Mouse (Mus musculus) urinary bladder, postnatal 10 days (tissue): ENCODE data around the gene Sgca.

ENCODE experiments used
- DNase-seq: peaks from one replicate; pipeline ENCODE4 v3.0.0; 2022; ENCODE audit warnings: low spot score

Sgca gene

DNA sequence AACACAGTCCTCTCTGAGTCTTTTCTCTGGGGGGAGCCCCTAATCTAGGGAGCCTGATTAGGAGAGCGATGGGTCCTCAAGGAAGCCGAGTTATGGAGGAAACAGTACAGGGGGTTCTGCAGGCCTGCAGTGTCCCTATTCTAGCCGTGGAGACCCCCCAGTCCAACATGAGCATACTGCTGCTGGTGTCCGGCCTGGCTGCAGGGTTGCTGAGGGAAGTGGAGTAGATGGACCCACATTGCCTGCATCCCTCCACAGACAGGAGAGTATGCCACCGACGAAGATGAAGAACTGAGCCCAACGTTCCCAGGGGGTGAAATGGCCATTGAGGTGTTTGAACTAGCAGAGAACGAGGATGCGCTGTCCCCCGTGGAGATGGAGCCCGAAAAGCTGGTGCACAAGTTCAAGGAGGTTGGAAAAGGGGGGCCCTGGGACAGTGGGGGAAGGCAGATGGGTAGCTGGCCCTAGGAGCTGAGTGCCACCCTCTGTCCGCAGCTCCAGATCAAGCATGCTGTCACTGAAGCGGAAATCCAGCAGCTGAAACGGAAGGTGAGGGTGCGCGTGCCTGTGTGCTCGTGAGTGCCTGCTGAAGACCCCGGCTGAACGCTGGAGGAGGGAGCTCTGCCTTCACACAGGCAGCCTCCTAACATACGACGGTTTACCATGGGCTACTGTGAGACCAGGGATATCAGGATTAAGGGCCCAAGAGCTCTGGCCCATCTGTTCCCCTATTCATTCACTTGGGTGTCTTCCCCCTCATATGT is 25.6 kb upstream of the Sgca start:
- DNase-seq = no peak

DNA sequence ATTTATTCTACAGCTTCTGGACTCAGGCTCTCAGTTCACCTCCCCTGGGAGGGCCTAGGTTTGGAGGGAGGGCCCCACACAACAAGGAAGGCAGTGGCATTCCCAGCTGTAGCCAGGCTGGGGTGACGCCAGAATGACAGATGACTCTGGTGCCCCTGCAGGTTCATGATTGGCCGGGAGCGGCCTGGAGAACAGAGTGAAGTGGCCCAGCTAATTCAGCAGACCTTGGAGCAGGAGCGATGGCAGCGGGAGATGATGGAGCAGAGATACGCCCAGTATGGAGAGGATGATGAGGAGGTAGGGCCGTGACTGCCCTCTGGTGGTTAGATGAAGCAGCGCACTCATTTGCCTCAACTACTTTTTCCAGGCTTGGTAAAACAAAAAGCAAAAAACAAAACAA is 24.9 kb upstream of the Sgca start:
- DNase-seq = no peak

- no peak for DNase-seq
Measured at GRCm38 (mm10) chr11:95000548-95000947, 24.4 kb upstream of the Sgca start.

GRCm38 (mm10) chr11:95000128-95000527 is 24.0 kb upstream of the Sgca start:
- DNase-seq = no peak

- DNase-seq = no peak
Measured at GRCm38 (mm10) chr11:94998041-94998531, 22.0 kb upstream of the Sgca start.

DNA sequence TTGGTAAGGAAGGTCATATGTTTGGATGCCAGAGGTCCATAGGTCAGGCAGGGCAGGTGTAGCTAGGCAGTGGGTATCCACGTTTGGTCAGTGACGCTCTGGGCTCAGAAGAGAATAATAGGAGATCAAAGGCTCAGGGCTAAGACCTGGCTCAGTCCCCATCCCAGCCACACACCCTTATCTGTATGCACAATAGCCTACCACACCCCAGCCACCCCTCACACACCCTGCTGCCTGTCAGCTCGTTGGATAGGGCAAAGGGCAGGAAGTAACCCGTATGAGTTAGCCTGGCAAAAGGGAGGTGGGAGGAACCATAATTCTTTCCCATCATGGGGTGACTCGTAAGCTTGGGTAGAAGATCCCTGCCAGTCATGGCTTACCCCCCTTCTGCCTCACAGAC is 21.5 kb upstream of the Sgca start:
- DNase-seq = no peak

- no peak for DNase-seq
Measured at GRCm38 (mm10) chr11:94996984-94997383, 20.9 kb upstream of the Sgca start.

DNA sequence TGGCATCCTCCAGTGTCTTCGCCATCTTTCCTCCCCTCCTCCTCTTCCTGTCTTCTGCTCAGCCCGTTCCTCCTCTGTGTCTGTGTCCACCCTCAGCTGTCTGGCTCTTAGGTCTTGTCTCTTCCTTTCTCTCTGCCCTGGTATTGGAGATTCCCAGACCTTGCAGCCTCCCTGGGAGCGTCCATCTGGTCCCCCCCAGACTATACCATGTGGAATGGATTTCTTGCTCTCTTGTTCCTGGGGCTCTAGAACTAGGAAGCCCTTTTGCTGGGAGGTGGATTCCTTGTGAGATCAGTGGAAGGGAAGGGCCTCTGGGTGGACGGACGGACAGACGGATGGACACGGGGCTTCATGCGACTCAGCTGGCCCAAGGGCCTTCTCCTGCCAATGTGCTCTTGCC is 20.0 kb upstream of the Sgca start:
- no peak for DNase-seq

DNA sequence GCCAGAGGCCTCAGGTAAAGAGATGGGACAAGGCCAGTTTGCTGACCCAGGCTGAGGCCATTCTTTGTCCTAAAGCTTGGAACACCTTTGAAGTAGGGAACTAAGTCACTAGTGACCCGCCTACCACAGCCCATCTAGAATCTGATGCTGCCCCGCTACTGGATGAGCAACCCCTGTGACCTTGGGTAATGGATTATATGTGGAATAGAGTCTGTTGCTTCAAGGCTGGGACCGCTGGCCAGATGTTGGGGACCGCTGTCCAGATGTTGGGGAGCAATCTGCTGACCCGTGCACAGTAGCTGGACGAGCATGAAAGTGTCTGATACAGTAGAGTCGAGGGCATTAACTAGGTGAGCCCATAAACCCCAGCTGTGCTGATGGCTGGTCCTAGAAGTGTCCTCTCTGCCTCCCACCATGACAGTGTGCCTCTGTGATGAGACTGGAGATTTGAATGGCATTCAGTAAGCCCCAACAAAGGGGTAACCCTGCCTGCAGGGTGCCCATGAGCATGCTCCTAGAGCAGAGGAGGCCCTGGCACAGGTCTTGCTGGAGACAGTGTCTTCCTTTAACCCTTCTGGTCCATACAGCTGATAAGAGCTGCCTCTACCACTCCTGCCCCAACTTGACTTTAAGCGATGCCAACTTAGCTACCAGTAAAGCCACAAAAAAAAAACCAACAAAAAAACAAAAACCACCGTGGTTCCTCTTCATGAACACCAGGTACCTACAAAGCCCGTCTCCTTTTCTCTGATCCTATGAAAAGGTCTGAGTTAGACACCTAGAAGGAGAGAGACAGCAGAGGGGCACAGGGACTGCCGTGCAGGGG is 19.0 kb upstream of the Sgca start:
- DNase-seq = no peak

DNA sequence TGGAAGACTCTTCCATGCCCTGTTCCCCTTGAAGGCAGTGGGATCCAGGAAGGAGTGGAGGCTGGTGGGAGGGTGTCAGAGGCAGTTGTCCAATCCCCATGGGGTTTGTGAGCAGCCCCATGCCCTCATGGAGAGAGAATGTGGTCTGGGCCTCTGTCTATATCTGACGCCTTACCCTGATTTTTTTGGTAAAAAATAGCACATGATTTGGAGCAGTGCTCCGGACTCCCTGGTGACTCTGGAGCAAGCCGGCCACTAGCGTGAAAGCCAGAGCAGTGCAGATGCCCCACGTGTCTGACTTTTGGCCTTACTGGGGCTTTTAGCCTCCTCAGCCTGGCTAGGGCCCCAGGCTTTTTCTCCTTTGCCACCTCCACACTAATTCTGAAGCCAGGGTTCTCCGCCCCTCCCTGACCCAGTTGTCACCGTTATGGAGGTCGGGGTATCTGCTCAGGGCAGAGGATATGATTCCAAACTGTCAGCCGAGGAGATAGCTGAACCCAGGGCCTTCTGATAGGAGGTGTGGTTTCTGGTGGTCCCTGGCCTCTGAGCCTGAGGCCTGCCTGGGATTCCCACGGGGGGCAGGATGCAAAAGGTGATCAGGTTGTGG is 18.2 kb upstream of the Sgca start:
- DNase-seq = no peak

DNA sequence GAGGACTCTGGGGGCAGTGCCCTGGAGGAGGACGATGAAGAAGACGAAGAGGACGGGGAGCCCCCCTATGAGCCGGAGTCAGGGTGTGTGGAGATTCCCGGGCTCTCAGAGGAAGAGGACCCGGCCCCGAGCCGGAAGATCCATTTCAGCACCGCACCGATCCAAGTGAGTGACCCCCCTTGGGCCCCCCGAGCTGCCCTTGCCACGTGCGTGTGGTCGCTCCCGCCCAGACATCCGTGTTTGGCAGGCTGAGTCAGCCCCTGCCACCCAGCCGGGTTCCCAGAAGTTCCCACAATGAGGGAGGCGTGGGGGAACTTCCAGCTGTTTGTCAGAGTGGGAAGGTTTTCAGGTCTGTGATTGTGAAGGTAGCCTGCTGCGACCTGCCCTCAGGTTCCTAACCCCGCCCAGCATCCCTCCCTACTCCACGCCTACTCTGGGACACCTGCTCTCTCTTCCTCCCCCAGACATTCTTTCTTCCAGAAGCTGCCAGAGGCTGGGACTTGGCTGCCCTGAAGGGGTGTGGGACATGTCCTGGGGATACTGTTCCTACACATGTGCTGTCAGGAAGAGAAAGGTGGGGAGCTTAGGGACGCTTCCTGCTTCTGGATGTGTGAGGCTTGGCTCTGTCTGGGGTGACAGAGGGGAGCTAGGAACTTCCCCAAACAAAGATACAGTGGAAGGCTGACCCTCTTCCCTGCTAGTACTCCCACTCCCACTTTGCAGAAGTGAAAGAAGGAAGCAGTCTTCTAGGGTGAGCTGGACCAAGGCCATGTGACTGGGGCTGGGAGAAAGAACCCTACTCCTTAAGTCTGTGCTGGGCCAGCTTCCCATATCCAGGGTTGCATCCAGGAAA is 16.9 kb upstream of the Sgca start:
- no peak for DNase-seq

DNA sequence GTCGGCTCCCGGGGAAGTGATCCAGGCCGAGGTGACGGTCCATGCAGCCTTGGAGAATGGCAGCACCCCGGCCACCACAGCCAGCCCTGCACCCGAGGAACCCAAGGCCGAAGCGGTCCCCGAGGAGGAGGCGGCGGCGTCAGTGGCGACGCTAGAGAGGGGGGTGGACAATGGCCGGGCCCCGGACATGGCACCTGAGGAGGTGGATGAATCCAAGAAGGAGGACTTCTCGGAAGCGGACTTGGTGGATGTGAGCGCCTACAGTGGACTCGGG is 16.3 kb upstream of the Sgca start:
- no peak for DNase-seq

GRCm38 (mm10) chr11:94991641-94992479 is 15.7 kb upstream of the Sgca start:
- DNase-seq = no peak

DNA sequence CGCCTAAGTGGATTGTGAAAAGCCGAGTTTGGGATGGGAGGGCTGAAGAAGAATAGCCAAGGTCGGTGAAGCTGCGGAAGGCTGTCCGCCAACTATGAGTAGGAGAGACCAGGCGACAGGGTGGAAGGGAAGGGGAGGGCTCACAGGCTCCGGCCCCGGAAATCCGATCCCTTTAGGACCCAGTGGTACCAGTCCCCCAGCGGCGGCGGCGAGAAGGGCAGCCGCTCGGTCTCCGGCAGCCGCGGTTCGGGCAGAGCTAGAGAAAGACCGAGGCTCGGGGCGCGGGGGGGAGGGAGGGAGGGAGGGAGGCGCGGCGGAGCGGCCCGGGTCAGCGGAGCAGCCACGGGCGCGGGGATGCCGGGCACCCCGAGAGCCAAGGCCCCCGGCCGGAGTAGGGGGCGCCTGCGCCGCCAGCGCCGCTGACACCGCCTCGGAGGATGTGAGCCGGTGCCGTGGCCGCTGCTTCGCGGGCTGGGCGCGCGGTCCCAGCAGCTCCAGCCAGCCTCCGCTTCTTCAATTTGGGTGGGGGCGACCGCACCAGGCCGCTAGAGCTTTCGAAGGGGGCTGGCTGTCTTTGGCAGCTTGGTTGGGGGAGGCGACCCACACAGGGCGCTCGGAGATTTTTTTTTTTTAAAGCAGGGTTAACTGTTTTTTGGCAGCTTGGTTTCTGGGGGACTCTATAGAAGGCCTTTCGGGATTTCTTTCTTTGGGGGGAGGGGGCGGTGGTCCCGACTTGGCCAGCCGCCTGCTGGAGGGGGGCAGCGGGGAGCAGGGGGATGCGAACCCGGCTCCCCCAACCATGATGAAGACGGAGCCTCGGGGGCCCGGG is 14.8 kb upstream of the Sgca start, which contains the start of gene Ppp1r9b:
Ppp1r9b (plus strand) TSS at position 287 of the 829 bp plus-strand sequence.
- peak; percentile 64 for DNase-seq

GRCm38 (mm10) chr11:94990102-94990748 is 14.1 kb upstream of the Sgca start:
- DNase-seq = no peak

DNA sequence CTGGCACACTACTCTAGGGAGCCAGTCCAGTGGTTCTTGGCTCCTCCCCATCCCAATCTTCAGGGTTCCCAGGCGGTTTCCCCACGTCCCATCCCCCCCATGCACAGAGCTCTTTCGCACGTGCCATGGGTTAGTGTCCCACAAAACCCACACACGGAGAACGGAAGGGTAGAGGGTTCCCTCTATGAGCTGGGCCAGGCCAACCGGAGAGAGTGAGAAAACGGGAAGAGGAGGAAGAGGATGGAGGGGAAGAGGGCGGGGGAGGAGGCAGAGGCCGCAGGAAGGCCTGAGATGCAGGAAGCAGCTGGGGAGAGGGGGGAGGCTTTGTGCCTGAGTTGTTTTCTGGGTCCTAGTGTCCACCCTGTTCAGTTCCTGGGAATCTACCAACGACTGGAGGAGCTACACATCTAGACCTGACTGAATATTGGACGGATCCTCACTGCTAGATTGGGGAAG is 13.5 kb upstream of the Sgca start:
- DNase-seq = no peak

DNA sequence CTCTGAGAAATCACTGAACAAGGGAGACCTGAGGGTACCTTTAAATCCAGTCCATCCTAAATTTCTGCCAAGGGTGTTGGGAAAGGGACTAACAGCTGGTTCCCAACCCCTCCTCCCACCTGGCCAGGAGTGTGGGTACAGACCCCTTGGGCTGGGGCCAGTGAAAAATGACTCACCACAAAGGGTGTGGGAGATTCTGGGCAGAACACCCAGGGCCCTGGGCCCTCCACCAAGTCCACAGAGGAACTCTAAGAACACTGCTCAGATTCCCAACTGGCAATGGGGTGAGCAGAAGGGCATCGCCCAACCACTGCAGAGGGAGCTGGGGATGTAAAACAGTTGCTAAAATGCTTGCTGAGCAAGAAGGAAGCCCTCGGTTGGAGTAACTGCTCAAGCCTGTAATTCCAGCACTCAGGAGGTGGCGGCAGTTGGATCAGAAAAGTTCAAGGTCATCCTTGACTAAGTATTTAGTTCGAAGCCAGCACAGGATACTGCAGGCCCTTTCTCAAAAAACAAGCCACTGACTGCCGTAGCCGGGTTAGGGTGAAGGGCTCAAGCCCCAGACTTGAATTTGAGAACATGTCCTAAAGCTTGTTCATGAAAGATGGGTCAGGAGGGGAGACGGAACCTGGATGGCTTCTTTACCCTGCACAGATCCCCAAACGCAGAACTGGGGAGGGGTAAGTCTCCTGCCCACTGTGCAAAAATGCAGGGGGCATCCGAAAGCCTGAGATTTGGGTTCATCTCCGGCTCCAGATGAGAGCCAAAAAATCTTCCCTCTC is 12.8 kb upstream of the Sgca start:
- DNase-seq = no peak

DNA sequence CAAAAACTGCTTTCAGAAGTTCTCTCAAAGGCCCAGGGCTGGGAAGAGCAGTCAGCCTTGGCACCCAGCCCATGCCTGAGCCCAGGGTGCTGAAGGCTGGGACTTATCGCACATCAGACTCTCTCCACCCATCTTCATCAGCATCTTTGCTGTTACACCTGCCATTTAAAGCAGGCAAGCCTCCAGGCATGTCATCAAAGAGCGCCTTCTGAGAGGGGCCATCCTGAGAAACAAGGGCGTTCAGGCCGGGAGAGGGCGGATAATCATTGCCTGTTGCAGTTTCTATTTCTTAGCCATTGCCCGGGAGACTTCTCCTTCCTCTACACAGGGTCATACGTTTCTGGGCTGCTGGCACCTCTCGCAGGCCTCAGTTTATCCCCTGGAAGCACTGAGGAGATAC is 11.7 kb upstream of the Sgca start:
- no peak for DNase-seq

GRCm38 (mm10) chr11:94987341-94987740 is 11.2 kb upstream of the Sgca start:
- no peak for DNase-seq
